Mouse (Mus musculus): Measurements from ENCODE around the gene Olfr1062.
"Not testable (repeated sequence)": the region's sequence is repeated elsewhere in the genome, so short reads cannot be mapped to it uniquely, and the experiment has no call there.

Olfr1062 gene

GRCm38 (mm10) chr2:86426649-86427048 is at the start of gene Olfr1062:
Gene Olfr1062 (minus strand): TSS chr2:86426749.
- DNase-seq, result not testable (repeated sequence)

GRCm38 (mm10) chr2:86464442-86465109 is 38.0 kb upstream of the Olfr1062 start:
- DNase-seq, result peak; percentile 5

- no peak for DNase-seq
These were observed 33.9 kb upstream of the Olfr1062 start for GRCm38 (mm10) chr2:86460434-86460833.

GRCm38 (mm10) chr2:86456169-86456568 is 29.6 kb upstream of the Olfr1062 start, which contains the start of gene Olfr1066:
Gene Olfr1066 (minus strand): TSS chr2:86456269.
- no peak for DNase-seq

GRCm38 (mm10) chr2:86450491-86450890 is 23.9 kb upstream of the Olfr1062 start, which contains the start of gene Olfr1065:
Gene Olfr1065 (minus strand): TSS chr2:86450591.
- not testable (repeated sequence) for DNase-seq

- not testable (repeated sequence) for DNase-seq
These were observed 15.6 kb upstream of the Olfr1062 start for GRCm38 (mm10) chr2:86442101-86442500.

- DNase-seq, result not testable (repeated sequence)
These were observed 2.0 kb upstream of the Olfr1062 start for GRCm38 (mm10) chr2:86428511-86428910.

GRCm38 (mm10) chr2:86413950-86414349 is 12.6 kb downstream of the Olfr1062 start, which contains the start of gene Olfr1061:
Gene Olfr1061 (minus strand): TSS chr2:86414050.
- DNase-seq, result no peak

GRCm38 (mm10) chr2:86395114-86395513 is 31.4 kb downstream of the Olfr1062 start:
- no peak for DNase-seq

GRCm38 (mm10) chr2:86388461-86388860 is 38.1 kb downstream of the Olfr1062 start, which contains the start of gene Olfr1058:
Gene Olfr1058 (minus strand): TSS chr2:86388561.
- DNase-seq, result not testable (repeated sequence)

- DNase-seq, result no peak
These were observed 48.3 kb downstream of the Olfr1062 start, which contains the start of gene Olfr1057 for GRCm38 (mm10) chr2:86378293-86378692. Gene Olfr1057 (minus strand): TSS chr2:86378393.

All from cerebellum, adult 9-11 months (tissue).